Mouse (Mus musculus): Measurements from ENCODE around the gene St14.
"Not testable (repeated sequence)": the region's sequence is repeated elsewhere in the genome, so short reads cannot be mapped to it uniquely, and the experiment has no call there.

St14 gene

DNA sequence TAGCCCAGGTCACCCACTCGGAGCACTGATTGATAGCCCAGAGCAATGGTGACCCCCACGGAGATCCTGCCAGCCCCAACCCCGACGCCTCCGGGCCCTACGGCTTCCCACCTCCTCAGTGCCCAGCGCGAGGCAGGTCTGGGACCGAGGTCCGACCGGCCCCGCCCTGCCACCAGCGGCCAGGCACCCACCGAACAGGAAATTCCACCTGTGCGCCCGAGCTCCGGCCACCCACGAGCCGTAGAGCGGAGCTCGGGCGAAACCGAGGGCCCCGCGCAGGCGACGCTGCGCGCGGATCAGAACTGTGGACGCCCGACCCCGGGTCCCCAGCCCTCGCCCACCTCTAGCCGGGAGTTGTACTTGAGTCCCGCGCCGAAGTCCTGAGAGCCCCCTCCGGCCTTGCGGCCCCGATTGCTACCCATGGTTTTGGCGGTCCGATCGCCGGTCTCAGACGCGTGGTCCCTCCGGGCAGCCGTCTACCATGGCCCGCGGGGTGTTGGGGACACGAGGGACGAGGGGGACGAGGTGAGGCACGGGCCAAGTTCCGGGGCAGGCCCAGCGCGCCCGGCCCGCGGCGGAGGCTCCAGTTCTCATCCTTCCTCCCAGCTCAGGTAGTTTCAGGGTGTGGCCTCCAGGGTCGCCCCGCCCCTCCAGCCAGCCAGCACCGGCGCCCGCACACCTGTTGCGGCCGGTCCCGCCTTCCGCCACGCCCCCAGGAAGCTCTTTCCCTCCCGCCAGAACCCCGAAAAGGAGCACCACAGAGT, at the start of gene St14:
Gene St14 (minus strand): TSS at position 649 of the 764 bp plus-strand sequence.
- in situ Hi-C loops (cut with MboI, MseI): no loop called here

DNA sequence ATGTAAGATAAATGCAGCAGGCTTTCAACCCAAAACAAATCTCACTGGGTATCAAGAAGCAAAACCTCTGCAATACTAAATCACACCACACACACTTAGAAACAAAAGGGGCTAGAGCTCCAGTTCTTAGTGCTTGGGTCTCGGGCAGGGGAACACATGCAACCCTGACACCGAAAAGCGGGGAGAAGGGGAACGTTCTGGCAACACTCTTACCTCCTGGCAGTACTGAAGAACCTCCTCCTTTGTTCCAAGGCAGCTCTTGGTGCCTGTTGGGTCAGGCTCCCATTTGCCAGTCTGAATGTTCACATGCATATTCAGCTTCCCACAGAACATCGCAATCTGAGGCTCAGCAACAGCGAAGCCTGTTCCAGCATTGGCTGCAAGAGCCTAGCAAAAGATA, 46.0 kb upstream of the St14 start:
- in situ Hi-C loops (cut with MboI, MseI): no loop called here

DNA sequence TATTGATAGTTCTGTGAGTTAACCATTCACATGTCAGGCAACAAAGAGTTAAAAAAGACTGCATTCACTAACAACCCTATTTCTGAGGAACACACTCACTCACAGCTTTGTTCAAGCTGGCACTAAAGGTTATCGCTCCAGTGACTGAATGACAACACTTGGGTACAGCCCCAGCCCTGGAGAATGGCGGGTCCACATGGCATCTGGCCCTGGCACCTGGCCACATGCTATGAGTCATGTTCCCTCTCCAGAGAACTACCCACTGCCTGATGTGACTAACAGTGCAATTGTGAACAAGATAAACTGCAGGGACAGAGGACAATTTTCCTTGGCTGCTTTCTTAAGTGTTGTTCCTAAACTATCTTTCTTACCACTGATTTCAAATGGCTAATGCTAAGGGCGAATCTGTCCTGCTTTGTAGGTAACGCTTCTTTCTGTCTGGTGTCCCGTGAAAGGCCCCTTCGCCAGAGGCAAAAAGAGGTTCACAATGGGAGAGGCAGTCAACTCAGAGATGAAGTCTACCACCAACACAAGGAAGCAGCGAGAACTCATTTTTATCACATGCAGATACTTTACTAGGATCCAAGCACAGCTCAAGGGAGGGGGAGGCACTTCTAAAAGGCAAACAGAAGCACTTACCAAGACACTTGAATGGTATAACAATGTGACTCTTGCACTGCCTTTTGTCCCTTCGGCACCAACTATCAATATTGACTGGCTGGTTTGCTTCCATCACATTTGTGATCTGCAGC, 44.9 kb upstream of the St14 start:
- in situ Hi-C loops (cut with MboI, MseI): no loop called here

DNA sequence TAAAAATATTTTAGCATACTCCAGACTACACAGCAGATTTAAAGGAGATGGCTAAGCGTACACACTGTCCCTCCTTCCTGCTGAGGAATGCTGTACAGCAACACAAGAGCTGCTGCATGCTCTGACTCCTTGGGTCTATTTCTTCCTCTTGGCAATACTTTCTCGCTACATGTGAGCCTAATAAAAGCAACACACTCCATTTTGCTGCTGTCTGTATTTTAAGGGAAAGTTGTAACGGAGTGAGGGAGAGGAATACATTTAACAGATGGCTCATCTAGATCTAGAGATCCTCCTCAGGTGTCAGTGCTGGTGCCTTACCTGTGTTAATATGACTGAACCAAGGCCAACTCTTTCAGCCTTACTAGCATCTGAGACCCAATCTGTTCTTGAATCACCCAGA, 44.3 kb upstream of the St14 start:
- in situ Hi-C loops (cut with MboI, MseI): no loop called here

DNA sequence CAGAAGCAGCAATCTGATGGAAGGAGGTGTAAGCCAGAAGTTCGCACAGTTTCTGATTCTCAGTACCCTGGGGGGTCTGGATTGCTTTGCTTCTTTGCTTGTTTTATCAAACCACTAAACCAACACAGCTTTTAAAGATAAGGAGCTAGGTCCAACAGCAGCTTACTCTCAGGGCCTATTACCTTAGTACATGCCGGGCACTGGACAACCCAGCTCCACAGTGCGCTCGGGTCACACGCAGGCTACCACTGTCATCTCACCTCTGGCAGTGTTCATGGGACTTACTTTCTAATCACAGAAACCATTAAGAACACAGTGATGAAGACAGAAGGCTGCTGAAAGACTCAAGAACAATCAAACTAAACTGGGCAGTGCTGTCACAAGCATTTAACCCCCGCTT, 43.7 kb upstream of the St14 start:
- in situ Hi-C loops (cut with MboI, MseI): no loop called here

DNA sequence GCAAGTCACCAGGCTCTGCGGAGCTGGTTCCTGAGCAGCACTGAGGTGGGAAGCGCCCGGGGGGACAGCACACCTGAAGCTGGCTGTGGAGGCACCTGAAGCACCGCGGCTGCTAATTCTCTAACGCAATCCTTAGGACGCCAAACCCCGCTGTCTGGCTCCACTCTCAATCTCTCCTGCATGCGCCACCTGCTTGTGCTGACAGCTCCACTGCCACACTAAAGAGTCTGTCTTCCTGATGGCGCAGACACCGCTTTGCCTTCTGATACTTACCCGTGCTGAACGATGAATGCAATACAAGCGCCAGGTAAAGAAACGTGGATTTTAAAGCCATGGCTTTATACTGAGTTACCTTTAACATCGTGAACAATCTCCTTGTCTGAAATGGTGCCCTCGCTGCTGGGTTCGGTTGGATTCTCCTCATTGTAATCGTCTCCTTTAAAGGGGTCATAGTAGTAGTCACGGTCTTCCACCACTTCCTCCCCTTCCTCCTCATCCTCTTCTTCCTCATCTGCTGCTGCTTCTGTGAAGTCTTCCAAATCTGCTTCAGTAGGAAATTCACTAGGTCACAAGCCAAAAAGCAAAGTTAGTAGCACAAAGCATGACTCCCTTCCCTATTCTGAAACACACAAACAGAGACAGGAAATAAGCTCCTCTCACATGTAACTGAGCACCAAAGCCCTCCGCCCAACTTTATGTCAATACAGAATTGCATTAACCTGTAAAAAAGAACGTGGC, 36.9 kb upstream of the St14 start:
- in situ Hi-C loops (cut with MboI, MseI): no loop called here

DNA sequence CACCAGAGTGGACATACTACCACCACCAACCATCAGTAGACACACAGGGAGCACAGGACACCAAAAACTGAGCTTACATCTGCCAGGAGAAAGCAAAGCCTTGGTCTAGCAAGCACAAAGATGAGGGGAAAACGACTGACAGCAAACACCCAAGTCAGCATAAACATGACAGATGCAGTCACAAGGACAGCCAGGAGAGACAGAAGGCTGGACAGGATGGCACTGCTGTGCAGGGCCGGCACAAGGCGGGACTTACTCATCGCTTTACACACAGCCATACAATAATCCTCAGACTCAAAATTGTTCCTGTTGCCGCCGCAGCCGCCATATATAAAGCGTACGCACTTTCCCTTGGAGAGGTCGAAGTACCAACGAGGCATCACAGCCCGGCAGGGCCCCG, 35.7 kb upstream of the St14 start:
- in situ Hi-C loops (cut with MboI, MseI): no loop called here

DNA sequence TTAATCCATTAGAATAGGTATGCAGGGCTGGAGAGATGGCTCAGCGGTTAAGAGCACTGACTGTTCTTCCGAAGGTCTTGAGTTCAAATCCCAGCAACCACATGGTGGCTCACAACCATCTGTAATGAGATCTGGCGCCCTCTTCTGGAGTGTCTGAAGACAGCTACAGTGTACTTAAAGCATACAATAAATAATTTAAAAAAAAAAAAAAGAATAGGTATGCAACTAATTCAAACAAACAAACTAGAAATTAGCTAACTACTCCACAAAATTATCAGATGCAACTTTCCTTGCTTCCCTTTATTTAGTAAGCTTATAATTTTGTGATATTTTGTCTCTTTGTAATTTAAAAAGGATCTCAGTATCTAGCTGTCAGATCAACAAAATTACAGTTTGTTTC, 33.9 kb upstream of the St14 start:
- in situ Hi-C loops (cut with MboI, MseI): not testable (repeated sequence)

DNA sequence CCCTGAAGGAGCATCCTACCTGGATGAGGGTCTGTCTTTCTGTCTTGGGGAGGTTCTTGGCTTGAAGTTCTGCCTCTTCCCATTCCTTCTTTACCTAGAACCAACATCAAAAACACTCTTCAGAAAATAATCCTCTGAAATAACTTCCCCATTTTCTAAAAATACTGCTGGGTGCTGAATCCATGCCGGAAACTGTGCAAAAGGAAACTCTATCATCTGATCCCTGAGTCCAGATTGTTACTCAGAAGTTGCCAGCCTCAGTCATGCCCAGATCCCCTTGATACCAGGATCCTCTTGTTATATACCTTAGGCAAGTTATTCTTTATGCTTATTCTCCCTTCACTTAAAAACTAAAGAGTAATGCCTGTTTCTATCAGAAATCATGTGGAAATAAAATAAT, 31.7 kb upstream of the St14 start:
- in situ Hi-C loops (cut with MboI, MseI): loop anchor here (5.0 kb wide), 1 partner anchor 184 kb away; no protein-coding TSS in a partner anchor

DNA sequence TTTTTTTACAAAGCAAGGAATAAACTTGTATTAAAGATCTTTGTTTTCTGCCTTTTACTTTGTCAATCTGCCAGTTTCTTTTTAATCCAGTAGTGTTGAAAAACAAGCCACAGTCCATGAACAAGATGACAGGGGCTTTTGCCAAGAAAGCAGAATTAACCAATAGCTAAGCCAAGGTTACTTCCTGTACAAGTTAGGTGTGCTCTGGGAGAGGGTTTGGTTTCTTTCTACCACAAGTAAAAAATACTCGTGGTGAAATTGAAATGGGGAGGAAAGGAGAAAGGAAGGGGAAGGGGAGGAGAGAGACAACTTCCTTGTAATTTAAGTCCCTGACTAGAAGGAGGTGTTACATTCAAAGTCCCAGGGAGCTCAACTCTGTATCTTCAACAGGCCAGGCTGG, 31.3 kb upstream of the St14 start:
- in situ Hi-C loops (cut with MboI, MseI): loop anchor here (5.0 kb wide), 1 partner anchor 184 kb away; no protein-coding TSS in a partner anchor

DNA sequence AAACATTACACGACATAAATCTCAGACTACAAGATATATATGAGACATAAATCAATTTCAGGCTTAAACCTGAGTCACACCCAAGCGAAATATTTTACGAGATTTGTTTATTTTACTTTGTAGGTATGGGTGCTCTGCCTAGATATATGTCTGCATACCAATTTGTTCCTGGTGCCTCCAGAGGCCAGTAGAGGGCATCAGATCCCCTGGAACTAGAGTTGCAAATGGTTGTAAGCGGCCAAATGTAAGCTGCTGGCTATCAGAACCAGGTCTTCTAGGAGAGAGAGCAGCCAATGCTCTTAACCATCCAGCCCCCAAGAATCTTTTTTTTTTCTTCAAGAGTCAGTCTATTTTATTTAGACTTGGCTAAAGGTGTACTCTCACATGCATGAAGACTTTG, 28.3 kb upstream of the St14 start:
- in situ Hi-C loops (cut with MboI, MseI): loop anchor here (5.0 kb wide), 1 partner anchor 187 kb away; no protein-coding TSS in a partner anchor

DNA sequence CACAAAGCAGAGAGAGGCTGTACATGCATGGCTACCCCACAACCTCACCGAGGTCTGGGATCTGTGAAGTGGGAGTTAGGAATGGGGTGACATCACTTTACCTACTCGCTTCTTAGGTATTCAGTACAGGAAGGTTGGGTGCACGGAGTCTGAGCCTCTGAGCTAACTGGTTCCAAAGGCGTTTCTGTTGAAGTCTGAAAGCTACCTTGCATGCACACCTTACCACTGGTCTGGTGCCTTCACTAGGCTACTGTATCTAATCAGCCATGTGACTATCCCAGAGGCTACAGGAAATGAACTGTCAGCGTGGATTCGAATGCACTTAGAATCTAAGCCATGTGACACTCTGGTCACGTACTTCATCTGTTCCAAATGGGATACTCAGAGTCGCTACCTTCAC, 24.9 kb upstream of the St14 start:
- in situ Hi-C loops (cut with MboI, MseI): no loop called here

DNA sequence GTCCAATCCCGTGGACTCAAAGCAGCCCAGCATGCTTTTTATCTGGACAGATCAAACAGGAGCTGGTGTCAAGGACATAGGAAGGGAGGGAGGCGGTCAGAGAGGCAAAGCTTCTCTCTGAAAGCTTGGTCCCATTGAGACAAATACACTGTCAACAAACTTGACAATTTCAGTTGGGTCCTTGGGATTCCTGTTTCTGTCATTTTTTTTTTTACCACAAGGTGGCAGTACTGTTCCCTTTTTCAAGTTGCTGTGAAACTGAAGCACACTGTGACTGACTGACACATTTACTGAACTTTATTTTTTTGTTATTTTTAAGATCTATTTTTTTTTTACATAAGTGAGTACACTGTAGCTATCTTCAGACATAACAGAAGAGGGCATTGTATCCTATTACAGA, 19.4 kb upstream of the St14 start:
- in situ Hi-C loops (cut with MboI, MseI): no loop called here

DNA sequence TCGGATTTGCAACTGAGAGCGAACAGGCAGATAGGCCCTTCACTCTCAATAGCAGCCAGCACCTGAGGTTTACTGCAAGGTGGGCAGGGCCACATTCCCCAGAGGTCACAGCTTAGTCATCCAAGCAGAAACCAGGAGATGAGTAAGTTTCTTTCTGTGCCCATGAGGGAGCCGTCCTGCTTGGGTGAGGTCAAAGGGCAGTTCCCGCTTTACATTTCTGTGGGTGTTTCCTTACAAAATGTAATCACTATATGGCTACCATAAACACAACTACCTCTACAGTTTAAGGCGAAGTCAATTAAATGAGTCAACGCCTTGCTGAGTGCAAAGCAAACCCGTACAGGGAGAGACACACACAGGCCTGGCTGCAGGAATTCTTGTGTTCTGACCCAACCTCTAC, 16.5 kb upstream of the St14 start:
- in situ Hi-C loops (cut with MboI, MseI): no loop called here

DNA sequence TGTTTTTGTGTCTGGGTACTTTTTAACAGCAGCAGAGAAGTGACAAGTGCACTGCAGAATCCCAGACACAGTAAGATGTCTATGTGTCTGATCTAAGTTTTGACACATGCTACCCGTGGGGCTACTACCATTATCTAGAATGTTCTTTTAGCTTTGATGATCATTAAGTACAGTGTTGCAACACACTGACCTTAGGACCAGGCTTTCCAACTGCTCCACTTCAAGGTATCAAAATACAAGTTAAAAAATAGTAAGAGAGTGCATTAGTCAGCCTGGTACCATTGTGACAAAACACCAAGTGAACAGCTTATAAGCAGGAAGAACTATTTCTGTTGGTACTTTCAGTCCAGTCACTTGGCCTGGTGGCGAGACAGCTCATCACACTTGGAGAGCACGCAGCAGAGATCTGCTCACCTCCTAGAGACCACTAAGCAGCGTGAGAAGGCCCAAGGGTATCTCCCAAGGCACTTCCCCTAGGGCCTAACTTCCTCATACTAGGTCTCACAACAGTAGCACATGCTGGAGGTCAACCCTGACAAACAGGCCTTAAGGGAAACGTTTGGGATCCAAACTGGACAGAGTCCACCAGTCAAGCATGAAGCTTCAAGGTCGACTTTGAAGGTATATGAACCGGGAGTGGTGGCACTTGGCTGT, 13.7 kb upstream of the St14 start:
- in situ Hi-C loops (cut with MboI, MseI): no loop called here

DNA sequence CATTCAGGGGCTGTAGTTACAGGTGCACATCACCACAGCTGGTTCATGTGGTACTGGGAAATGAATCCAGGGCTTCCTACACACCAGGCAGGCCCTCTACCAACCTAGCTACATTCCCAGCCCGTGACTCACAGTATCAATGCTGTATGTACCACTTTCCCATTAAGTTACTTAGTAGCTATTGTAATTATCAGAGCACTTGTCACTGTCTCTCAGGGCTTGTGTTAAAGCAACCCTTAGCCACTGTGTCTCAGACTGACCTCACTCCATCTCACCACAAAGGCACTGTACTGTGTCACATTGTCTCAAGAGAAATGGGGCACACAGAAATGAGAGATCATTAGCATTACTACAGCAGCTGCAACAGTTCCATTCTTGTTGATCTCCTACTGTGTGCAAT, 11.3 kb upstream of the St14 start:
- in situ Hi-C loops (cut with MboI, MseI): no loop called here

DNA sequence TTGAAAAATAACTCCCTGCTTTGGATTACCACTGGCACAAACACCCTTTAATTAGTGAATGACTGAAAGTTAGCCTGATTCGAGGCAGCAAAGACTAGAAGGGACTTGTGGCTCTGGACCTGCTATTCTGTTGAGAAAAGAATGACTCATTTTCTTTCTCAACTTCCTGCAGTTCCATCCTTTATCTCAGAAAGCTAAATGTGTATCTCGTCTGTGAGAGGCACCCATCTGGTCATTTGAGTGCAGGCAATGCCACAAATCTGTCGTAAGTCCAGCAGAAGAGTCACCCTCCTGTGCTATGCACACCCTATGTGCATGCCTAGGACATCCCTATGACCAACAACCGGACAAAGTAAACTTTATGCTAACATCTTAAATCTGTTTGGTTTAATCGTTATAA, 1.5 kb upstream of the St14 start:
- in situ Hi-C loops (cut with MboI, MseI): no loop called here

DNA sequence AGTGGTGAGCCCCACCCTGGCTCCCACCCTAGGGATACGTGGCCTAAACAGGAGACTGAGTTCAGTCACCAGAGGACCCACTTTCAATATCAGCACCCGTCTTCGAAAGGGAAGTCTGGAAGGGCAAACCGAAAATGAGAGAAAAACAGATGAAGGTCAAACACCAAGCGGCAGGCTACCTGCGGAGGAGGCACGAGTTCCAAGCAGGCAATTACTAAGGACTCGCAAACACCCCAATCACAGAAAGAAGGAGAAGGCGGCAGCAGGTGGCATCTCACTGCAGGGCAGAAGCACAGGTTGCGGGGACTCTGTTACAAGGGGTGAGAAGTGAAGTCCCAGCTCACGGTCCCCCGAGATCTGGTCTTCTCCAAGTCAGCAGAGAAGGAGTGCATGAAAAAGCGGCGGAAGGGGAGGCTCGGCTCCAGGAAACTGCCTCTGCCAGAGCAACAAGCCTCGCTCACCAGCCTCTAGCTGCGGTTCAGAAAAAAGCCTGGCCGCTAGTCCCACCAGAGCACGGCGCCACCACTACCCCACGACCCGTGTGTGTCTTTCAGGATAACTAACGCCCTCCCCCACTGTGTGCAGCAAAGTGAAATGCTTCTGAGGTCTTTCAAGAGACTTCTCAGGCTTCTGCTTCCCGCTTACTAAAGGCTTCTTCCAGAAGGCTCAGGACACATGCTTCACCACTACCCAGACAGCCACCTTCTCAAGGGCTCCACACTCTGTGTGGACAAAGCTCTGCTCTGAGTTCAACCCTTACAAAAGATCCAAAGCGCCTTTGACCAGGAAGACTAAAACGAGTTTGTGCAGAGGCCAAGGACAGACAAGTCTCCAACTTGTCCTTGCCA, 1.1 kb downstream of the St14 start:
- in situ Hi-C loops (cut with MboI, MseI): no loop called here

DNA sequence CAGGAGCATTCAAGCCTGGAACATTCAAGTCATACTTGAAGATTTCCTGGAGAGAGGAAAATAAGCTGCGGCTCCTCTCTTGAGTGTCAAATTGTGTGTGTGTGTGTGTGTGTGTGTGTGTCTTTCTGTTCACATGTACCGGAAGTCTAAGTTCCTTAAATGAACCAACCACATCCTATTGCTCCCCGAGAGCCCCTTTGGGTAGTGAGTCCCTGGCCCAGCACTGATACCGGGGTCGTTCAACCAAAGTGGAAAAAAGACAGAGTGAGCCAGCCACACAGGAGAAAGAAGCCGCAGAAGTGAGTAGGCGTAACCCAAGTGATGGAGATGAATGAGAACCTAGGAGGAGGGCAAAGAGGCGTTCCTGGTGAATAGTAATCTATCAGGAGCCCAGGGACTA, 1.7 kb downstream of the St14 start:
- in situ Hi-C loops (cut with MboI, MseI): no loop called here

DNA sequence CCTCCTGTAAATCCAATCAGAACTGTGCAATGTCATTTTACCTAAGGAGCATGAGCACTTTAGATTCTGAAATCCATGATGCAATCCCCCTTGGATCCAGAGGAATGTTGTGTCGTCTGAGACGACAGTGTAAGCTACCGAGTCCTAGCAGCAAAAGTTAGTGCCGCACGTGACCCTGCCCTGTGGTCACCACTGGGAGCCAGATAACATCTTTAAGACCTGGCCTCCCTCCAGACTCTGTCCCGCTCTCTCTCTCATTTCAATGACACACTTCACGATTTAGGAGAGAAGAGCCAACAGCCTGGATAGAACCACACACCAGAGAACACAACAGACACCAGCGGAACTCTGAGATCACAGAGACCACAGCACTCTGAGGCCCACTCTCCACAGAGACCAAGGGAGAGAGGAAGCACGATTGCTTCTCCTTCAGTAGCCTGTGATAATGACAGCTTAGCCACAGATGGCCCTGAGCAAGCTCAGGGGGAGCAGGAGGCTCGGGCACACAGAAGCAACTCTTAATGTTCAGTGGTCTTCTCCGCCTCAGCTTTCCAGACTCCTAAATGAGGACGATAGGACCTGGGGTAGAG, 3.7 kb downstream of the St14 start:
- in situ Hi-C loops (cut with MboI, MseI): no loop called here

DNA sequence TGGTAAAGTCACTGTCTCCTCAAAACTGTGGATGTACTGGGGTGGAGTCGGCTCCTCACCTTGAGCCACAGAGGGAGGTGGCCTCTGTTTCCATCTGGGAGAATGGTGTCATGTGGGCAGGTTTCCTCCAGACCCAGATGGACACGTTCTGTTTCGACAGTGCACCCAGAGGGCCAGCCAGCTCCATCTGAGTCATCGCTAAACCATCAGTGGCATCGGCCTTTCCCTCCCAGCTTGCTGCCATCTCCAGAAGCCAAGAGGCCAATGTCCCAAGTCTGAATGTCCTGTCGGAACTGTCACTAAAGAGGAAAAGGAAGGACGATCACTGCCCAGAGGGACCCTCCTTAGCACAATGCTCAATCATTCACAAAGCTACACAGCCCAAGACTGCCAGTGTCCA, 5.6 kb downstream of the St14 start:
- in situ Hi-C loops (cut with MboI, MseI): no loop called here

All from T-helper 1 cell (primary cell).